Mouse (Mus musculus): ENCODE data around the gene Th. TPM values are rescaled to one million over a fixed set of nuclear protein-coding genes. Genes with fewer than 3 reads are reported as not detected.

Gene Th
- polyA plus RNA-seq, 1 experiment from 2014 or later = 0.55 TPM

DNA sequence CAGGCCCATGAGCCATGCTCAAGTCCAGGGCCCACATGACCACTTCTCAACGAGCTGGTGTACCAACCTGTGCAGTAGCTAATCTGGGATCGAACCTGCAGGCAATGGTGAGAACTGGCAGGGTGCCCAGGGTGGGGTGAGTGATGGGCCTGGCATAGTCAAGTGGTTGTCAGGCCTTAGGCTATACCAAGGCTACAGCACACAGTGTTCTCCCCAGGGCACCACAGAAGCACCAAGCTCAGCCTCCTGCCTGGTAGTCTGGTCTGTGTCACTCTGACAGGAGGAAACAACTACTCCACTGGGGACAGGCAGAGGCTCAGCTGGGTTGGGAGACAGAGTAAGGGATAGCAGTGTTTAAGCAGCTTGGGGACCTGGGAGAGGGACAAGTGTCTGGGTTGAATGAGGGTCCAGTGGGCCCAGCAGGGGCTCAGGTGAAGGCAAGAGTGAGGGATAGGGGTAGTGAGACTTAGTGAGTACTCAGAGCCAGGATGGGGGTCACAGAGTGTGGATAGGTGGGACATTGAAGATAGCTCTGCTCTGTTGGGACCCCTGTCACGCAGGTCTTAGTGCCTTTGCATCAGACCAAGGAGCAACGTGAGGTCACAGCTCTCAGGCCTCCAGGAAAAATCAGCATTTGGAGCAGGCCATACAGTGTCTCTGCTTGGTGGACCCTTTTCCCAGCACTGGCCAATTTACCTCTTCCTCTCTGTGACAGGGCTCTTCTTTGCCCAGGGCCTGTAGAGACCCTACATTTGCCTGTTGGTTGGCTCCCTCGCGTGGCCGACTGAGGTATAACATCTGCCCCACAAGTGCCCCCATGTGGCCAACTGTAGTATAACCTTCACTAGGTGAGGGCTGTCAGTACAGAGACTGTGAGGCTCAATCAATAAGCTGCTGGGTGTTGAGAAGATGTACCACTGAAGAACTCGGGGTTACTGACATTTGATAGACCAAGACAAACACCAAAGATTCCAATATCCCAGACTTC lies 12.0 kb downstream of the Th start:
- H3K9ac ChIP-seq = no peak overlapping the region
- H3K4me2 ChIP-seq = no peak overlapping the region
- TF ChIP-seq CTCF (IDR thresholded peaks at IDR 0.05; ENCODE audit: low read depth) = peak; percentile 100
- WGBS = 29% methylated on average over 8 of the region's 8 CpGs
- H3K27me3 ChIP-seq (ENCODE audit: insufficient read depth, low read length) = no peaks in the 10 kb centered on the region
- peak; percentile 84 for DNase-seq
- no peak overlapping the region for H3K27ac ChIP-seq (ENCODE audit: low read depth)
- ATAC-seq (ENCODE audit: insufficient read depth) = peak; percentile 84
- H3K4me3 ChIP-seq (ENCODE audit: low read depth, low read length) = no peak overlapping the region
- H3K4me1 ChIP-seq (ENCODE audit: insufficient read depth) = peaks cover 6% of the 10 kb centered on the region; the same call in 1 of the 2 replicates
- no peaks in the 10 kb centered on the region for H3K36me3 ChIP-seq (ENCODE audit: insufficient read depth)
- H3K9me3 ChIP-seq (ENCODE audit: low read depth, low read length) = no peaks in the 10 kb centered on the region

DNA sequence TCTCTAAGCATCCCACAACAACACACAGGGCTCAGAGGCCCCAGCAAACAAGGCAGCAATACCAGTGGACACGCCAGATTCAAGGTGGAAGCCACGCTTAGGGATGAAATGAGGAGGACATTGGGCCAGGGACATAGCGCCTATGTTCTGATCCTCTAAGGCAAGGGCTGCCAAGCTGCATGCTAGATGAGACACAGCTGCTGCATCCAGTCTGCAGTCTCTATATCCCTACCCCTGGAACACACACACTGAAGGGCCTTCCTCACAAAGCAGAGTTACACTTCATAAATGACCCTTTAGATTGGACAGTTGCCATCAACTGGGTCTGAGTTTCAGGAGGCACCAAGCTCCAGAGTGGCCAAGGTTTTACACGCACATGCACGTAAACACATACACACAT lies 13.3 kb downstream of the Th start:
- no peak overlapping the region for H3K27ac ChIP-seq (ENCODE audit: low read depth)
- no peaks in the 10 kb centered on the region for H3K36me3 ChIP-seq (ENCODE audit: insufficient read depth)
- H3K4me2 ChIP-seq = no peak overlapping the region
- DNase-seq = peak; percentile 82
- H3K27me3 ChIP-seq (ENCODE audit: insufficient read depth, low read length) = no peaks in the 10 kb centered on the region
- H3K4me3 ChIP-seq (ENCODE audit: low read depth, low read length) = no peak overlapping the region
- peak; percentile 87 for ATAC-seq (ENCODE audit: insufficient read depth)
- 54% methylated on average over 5 of the region's 5 CpGs for WGBS
- H3K9me3 ChIP-seq (ENCODE audit: low read depth, low read length) = no peaks in the 10 kb centered on the region
- peaks cover 6% of the 10 kb centered on the region; the same call in 1 of the 2 replicates for H3K4me1 ChIP-seq (ENCODE audit: insufficient read depth)
- TF ChIP-seq CTCF (IDR thresholded peaks at IDR 0.05; ENCODE audit: low read depth) = no peak
- no peak overlapping the region for H3K9ac ChIP-seq

DNA sequence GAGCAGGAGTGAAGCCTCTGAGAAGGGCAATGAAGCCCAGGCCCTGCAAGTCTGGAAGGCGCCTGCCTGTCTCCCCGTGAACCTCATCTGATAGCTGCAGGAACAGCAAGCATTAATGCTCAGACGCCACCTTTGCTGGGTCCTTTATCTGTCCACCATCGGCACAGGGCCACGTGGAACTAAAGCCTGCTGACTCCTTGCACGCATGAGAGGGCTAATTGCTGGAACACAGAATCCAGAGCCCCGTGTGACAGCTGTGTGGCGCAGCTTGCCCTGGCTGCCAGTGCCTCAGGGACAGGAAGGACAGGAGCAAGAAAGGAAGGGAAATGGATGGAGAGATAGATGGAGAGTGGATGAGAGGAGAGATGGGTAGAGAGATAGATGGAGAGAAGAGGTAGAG lies 14.8 kb downstream of the Th start:
- Histone ChIP-seq H3K9ac (no peak overlapping the region), H3K27me3 (ENCODE audit: insufficient read depth, low read length) (no peaks in the 10 kb centered on the region), H3K27ac (ENCODE audit: low read depth) (no peak overlapping the region), H3K4me2 (no peak overlapping the region), H3K36me3 (ENCODE audit: insufficient read depth) (no peaks in the 10 kb centered on the region), H3K4me3 (ENCODE audit: low read depth, low read length) (no peak overlapping the region), H3K4me1 (ENCODE audit: insufficient read depth) (peaks cover 6% of the 10 kb centered on the region; the same call in 1 of the 2 replicates), H3K9me3 (ENCODE audit: low read depth, low read length) (no peaks in the 10 kb centered on the region)
- TF ChIP-seq CTCF (IDR thresholded peaks at IDR 0.05; ENCODE audit: low read depth) = no peak
- DNase-seq = no peak
- ATAC-seq (ENCODE audit: insufficient read depth) = no peak
- WGBS = 70% methylated on average over 8 of the region's 8 CpGs

DNA sequence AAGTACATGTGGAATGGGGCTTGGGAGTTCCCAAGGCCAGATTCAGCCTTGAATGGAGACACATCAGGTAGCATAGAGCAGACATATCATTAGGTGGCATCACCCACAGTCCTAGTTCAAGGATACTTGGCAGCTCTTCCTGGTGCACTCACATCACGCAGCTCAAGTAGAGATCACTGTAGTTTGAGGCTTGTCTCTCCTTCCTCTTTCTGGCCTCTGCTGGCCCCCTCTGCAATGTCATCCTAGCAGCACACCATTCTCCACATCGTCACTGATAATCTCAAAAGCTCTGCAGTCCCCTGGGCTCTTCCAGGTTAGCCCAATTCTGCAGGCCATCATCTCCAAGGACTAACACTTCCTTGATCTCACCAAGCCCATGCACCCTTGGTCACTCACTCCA lies 19.2 kb downstream of the Th start:
- DNase-seq (no peak), ATAC-seq (ENCODE audit: insufficient read depth) (no peak)
- Histone ChIP-seq H3K4me1 (ENCODE audit: insufficient read depth) (no peaks in the 10 kb centered on the region), H3K27ac (ENCODE audit: low read depth) (no peak overlapping the region), H3K4me3 (ENCODE audit: low read depth, low read length) (no peak overlapping the region), H3K27me3 (ENCODE audit: insufficient read depth, low read length) (no peaks in the 10 kb centered on the region), H3K4me2 (no peak overlapping the region), H3K9ac (no peak overlapping the region), H3K36me3 (ENCODE audit: insufficient read depth) (no peaks in the 10 kb centered on the region), H3K9me3 (ENCODE audit: low read depth, low read length) (no peaks in the 10 kb centered on the region)
- 89% methylated on average over 2 of the region's 2 CpGs for whole genome bisulfite sequencing
- TF ChIP-seq CTCF (IDR thresholded peaks at IDR 0.05; ENCODE audit: low read depth) = no peak

DNA sequence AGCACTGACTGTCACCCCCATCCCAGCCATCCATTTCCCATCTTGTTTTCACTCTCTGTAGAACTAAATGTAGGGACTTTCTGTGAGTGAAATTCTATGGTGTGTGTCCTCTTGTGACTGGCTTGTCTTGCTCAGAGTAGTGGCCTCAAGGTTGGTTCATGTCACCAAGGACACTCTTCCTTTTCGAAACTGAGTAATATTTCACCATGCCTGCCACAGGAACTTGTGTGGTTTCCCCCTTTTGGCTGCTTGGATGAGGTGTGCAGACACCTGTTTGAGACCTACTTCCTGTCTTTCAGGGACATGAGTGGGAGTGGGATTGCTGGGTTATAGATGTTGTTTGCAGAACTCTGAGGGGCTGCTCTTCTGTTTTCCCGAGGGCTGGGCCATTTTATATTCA lies 20.8 kb downstream of the Th start:
- DNase-seq (no peak), ATAC-seq (ENCODE audit: insufficient read depth) (no peak)
- Histone ChIP-seq H3K9me3 (ENCODE audit: low read depth, low read length) (no peaks in the 10 kb centered on the region), H3K4me1 (ENCODE audit: insufficient read depth) (no peaks in the 10 kb centered on the region), H3K4me2 (no peak overlapping the region), H3K9ac (no peak overlapping the region), H3K27ac (ENCODE audit: low read depth) (no peak overlapping the region), H3K4me3 (ENCODE audit: low read depth, low read length) (no peak overlapping the region), H3K36me3 (ENCODE audit: insufficient read depth) (no peaks in the 10 kb centered on the region), H3K27me3 (ENCODE audit: insufficient read depth, low read length) (no peaks in the 10 kb centered on the region)
- TF ChIP-seq CTCF (IDR thresholded peaks at IDR 0.05; ENCODE audit: low read depth) = no peak
- WGBS = 64% methylated on average over 2 of the region's 2 CpGs

DNA sequence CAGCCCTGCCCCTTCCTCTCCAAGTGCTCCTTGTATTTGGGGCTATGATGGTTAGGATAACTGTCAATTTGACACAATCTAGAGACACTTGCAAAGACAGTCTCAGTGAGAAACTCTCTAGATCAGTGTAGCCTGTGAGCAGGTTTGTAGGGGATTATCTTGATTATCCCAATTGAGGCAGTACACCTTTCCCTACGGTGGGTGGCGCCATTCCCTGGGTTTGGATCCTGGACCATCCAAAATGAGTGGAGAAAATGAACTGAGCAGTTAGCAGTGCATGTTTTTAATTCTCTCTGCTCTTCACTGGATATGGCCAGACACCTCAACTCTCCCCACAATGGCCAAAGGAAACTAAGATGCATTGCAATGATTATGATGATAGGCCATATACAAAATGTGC lies 21.3 kb downstream of the Th start:
- DNase-seq (no peak), ATAC-seq (ENCODE audit: insufficient read depth) (no peak)
- 37% methylated on average over 2 of the region's 2 CpGs for WGBS
- Histone ChIP-seq H3K9ac (no peak overlapping the region), H3K4me2 (no peak overlapping the region), H3K9me3 (ENCODE audit: low read depth, low read length) (no peaks in the 10 kb centered on the region), H3K4me1 (ENCODE audit: insufficient read depth) (no peaks in the 10 kb centered on the region), H3K27ac (ENCODE audit: low read depth) (no peak overlapping the region), H3K4me3 (ENCODE audit: low read depth, low read length) (no peak overlapping the region), H3K27me3 (ENCODE audit: insufficient read depth, low read length) (no peaks in the 10 kb centered on the region), H3K36me3 (ENCODE audit: insufficient read depth) (no peaks in the 10 kb centered on the region)
- no peak for TF ChIP-seq CTCF (IDR thresholded peaks at IDR 0.05; ENCODE audit: low read depth)

DNA sequence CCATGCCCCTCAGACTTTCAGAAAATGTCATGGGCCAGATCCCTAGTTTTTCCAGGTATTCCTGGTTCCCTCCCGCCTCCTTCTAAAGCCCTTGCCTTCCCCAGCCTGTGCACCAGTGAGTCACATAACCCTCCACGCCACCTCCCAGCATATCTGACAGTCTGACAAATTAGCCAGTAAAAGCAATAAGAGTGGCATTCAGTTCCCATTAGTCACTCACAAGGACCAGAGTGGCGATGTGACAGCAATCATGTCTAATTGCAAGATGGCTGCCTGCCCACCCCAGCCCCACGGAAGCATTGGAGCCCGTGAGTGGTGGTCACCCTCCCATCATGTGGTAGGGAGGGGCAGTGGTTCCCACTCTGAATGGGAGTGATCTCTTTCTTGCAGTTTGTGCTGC lies 25.3 kb downstream of the Th start:
- ATAC-seq (ENCODE audit: insufficient read depth) (no peak), DNase-seq (no peak)
- Histone ChIP-seq H3K4me2 (no peak overlapping the region), H3K9me3 (ENCODE audit: low read depth, low read length) (no peaks in the 10 kb centered on the region), H3K36me3 (ENCODE audit: insufficient read depth) (no peaks in the 10 kb centered on the region), H3K4me1 (ENCODE audit: insufficient read depth) (no peaks in the 10 kb centered on the region), H3K4me3 (ENCODE audit: low read depth, low read length) (no peak overlapping the region), H3K9ac (no peak overlapping the region), H3K27me3 (ENCODE audit: insufficient read depth, low read length) (no peaks in the 10 kb centered on the region), H3K27ac (ENCODE audit: low read depth) (no peak overlapping the region)
- 54% methylated on average over 5 of the region's 5 CpGs for WGBS
- TF ChIP-seq CTCF (IDR thresholded peaks at IDR 0.05; ENCODE audit: low read depth) = no peak
